Mouse (Mus musculus): ENCODE measurements around the gene Cilp. TPM values are rescaled to one million over a fixed set of nuclear protein-coding genes. Genes with fewer than 3 reads are reported as not detected.
"Not testable (repeated sequence)": the region's sequence is repeated elsewhere in the genome, so short reads cannot be mapped to it uniquely, and the experiment has no call there.

Gene Cilp
- polyA plus RNA-seq, 1 experiment from 2014 or later = 1.1 TPM

DNA sequence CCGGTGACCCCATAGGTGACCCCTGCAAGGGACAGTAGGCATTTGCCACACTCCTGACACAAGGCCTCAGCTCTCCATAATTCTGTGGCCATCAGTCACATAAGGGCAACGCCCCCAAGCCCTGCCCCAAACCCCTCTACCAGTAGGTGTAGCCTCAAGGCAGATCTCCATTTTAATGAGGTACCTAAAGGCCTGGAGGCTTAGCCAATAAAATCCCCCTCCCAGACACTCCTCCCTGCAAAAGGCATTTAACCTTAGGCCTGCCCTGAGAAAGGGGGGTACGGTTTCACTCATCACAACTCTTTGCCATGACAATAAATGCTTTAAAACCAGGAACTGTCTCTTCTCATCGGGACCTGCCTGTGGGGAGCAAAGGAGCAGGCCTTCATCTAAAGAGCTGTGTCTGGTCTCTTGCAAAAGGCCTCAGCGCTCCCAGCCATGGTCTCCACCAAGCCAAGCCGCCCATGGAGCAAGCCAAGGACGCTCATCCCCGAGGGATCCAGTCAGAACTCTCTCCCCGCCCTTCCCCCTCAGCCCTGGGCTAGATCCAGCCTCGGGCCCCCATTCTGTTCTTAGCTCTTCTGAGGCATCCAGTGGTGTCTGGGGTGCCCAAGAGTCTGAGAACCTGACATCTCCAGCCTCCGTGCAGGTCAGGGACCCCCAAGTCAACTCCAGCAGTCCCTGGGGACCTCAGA, 8.9 kb upstream of the Cilp start:
- WGBS = 61% methylated on average over 11 of the region's 11 CpGs
- Histone ChIP-seq H3K36me3 (no peaks in the 10 kb centered on the region), H3K27ac (no peak overlapping the region), H3K9ac (no peak overlapping the region), H3K4me1 (0 out of 2 replicates have a peak, but pooled peaks cover 2% of the 10 kb centered on the region), H3K4me3 (replicated peaks) (no peak overlapping the region), H3K27me3 (no peaks in the 10 kb centered on the region), H3K4me2 (no peak overlapping the region), H3K9me3 (replicated peaks) (no peaks in the 10 kb centered on the region)
- no peak for ATAC-seq (replicated peaks; ENCODE audit: low FRiP score)

- 63% methylated on average over 9 of the region's 9 CpGs for WGBS
- Histone ChIP-seq H3K9me3 (replicated peaks) (no peaks in the 10 kb centered on the region), H3K4me3 (replicated peaks) (no peak overlapping the region), H3K9ac (no peak overlapping the region), H3K4me1 (0 out of 2 replicates have a peak, but pooled peaks cover 2% of the 10 kb centered on the region), H3K27ac (no peak overlapping the region), H3K27me3 (no peaks in the 10 kb centered on the region), H3K36me3 (no peaks in the 10 kb centered on the region), H3K4me2 (no peak overlapping the region)
- no peak for ATAC-seq (replicated peaks; ENCODE audit: low FRiP score)
These were observed 7.6 kb upstream of the Cilp start for GRCm38 (mm10) chr9:65257218-65257910.

- no peaks in the 10 kb centered on the region for H3K9me3 ChIP-seq (replicated peaks)
- WGBS = 65% methylated on average over 7 of the region's 7 CpGs
- H3K27ac ChIP-seq = no peak overlapping the region
- H3K36me3 ChIP-seq = no peaks in the 10 kb centered on the region
- H3K9ac ChIP-seq = no peak overlapping the region
- no peak for ATAC-seq (replicated peaks; ENCODE audit: low FRiP score)
- no peaks in the 10 kb centered on the region for H3K27me3 ChIP-seq
- H3K4me2 ChIP-seq = no peak overlapping the region
- H3K4me1 ChIP-seq = peaks cover 2% of the 10 kb centered on the region; the same call in 1 of the 2 replicates
- H3K4me3 ChIP-seq (replicated peaks) = no peak overlapping the region
These were observed 5.6 kb upstream of the Cilp start for GRCm38 (mm10) chr9:65259366-65259765.

GRCm38 (mm10) chr9:65261591-65262230, 3.3 kb upstream of the Cilp start:
- no peak for ATAC-seq (replicated peaks; ENCODE audit: low FRiP score)
- Histone ChIP-seq H3K36me3 (no peaks in the 10 kb centered on the region), H3K9me3 (replicated peaks) (no peaks in the 10 kb centered on the region), H3K4me2 (no peak overlapping the region), H3K27me3 (0 out of 2 replicates have a peak, but pooled peaks cover 5% of the 10 kb centered on the region), H3K9ac (no peak overlapping the region), H3K4me3 (replicated peaks) (no peak overlapping the region), H3K27ac (no peak overlapping the region), H3K4me1 (peaks cover 13% of the 10 kb centered on the region)
- 79% methylated on average over 2 of the region's 2 CpGs for WGBS

GRCm38 (mm10) chr9:65262641-65263120, 2.3 kb upstream of the Cilp start:
- 92% methylated on average over 3 of the region's 3 CpGs for WGBS
- no peak for ATAC-seq (replicated peaks; ENCODE audit: low FRiP score)

GRCm38 (mm10) chr9:65267742-65268515, 2.9 kb downstream of the Cilp start:
- Histone ChIP-seq H3K9me3 (replicated peaks) (no peaks in the 10 kb centered on the region), H3K27ac (peak overlapping the region; percentile 73), H3K36me3 (no peaks in the 10 kb centered on the region), H3K4me3 (replicated peaks) (no peak overlapping the region), H3K4me1 (peaks cover 28% of the 10 kb centered on the region), H3K4me2 (no peak overlapping the region), H3K9ac (no peak overlapping the region), H3K27me3 (0 out of 2 replicates have a peak, but pooled peaks cover 5% of the 10 kb centered on the region)
- ATAC-seq (replicated peaks; ENCODE audit: low FRiP score) = peak; percentile 77; the same call in 1 of the 2 replicates
- 33% methylated on average over 7 of the region's 7 CpGs for WGBS

More at GRCm38 (mm10) chr9:65262641-65263120, 2.3 kb upstream of the Cilp start:
- H3K9me3 ChIP-seq (replicated peaks) = no peaks in the 10 kb centered on the region
- no peaks in the 10 kb centered on the region for H3K36me3 ChIP-seq
- H3K27ac ChIP-seq = no peak overlapping the region
- H3K27me3 ChIP-seq = 0 out of 2 replicates have a peak, but pooled peaks cover 5% of the 10 kb centered on the region
- no peak overlapping the region for H3K4me3 ChIP-seq (replicated peaks)
- H3K9ac ChIP-seq = no peak overlapping the region
- H3K4me2 ChIP-seq = no peak overlapping the region
- peaks cover 18% of the 10 kb centered on the region for H3K4me1 ChIP-seq

DNA sequence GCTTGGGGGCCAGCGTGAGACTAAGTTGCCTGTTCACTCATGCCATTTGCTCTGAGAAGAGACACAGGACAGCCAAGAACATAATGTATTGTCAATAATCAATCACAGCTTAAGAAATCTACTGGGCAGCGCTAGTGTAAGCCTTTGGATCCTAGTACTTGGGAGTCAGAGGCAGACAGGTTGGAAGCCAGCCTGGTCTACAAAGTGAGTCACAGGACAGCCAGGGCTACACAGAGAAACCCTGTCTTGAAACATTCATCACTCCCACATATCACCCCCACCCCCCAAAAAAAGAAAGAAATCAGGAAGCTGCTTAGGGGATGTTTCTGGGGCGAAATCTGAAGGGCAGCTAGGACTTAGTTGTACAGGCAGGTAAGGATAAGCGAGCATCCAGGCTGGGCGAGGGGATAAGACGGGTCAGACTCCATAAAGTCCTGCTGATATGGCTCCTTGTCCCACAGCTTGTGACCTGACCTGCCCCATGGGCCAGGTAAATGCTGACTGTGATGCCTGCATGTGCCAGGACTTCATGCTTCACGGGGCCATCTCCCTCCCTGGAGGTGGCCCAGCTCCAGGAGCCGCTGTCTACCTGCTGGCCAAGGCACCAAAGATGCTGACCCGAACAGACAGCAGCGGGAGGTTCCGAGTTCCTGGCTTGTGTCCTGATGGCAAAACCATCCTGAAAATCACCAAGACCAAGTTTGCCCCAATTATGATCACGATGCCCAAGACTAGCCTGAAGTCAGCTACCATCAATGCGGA, 8.2 kb downstream of the Cilp start:
- 87% methylated on average over 13 of the region's 13 CpGs for WGBS
- Histone ChIP-seq H3K9me3 (replicated peaks) (no peaks in the 10 kb centered on the region), H3K4me1 (peaks cover 5% of the 10 kb centered on the region), H3K27me3 (no peaks in the 10 kb centered on the region), H3K9ac (no peak overlapping the region), H3K27ac (no peak overlapping the region), H3K36me3 (no peaks in the 10 kb centered on the region), H3K4me3 (replicated peaks) (no peak overlapping the region), H3K4me2 (no peak overlapping the region)
- ATAC-seq (replicated peaks; ENCODE audit: low FRiP score) = no peak

- Histone ChIP-seq H3K27me3 (no peaks in the 10 kb centered on the region), H3K9ac (no peak overlapping the region)
These were observed 8.9 kb downstream of the Cilp start for GRCm38 (mm10) chr9:65273873-65274272.

GRCm38 (mm10) chr9:65274851-65275250, 9.9 kb downstream of the Cilp start:
- not testable (repeated sequence) for H3K27ac ChIP-seq; H3K9me3 ChIP-seq (replicated peaks); H3K9ac ChIP-seq; H3K4me1 ChIP-seq; H3K4me2 ChIP-seq; ATAC-seq (replicated peaks; ENCODE audit: low FRiP score); H3K27me3 ChIP-seq; H3K36me3 ChIP-seq; H3K4me3 ChIP-seq (replicated peaks)
- 81% methylated on average over 3 of the region's 3 CpGs for WGBS

More at GRCm38 (mm10) chr9:65273873-65274272, 8.9 kb downstream of the Cilp start:
- Histone ChIP-seq H3K27ac (no peak overlapping the region), H3K9me3 (replicated peaks) (no peaks in the 10 kb centered on the region), H3K4me3 (replicated peaks) (no peak overlapping the region), H3K4me1 (no peaks in the 10 kb centered on the region), H3K36me3 (no peaks in the 10 kb centered on the region), H3K4me2 (no peak overlapping the region)
- 70% methylated on average over 4 of the region's 4 CpGs for WGBS
- no peak for ATAC-seq (replicated peaks; ENCODE audit: low FRiP score)

DNA sequence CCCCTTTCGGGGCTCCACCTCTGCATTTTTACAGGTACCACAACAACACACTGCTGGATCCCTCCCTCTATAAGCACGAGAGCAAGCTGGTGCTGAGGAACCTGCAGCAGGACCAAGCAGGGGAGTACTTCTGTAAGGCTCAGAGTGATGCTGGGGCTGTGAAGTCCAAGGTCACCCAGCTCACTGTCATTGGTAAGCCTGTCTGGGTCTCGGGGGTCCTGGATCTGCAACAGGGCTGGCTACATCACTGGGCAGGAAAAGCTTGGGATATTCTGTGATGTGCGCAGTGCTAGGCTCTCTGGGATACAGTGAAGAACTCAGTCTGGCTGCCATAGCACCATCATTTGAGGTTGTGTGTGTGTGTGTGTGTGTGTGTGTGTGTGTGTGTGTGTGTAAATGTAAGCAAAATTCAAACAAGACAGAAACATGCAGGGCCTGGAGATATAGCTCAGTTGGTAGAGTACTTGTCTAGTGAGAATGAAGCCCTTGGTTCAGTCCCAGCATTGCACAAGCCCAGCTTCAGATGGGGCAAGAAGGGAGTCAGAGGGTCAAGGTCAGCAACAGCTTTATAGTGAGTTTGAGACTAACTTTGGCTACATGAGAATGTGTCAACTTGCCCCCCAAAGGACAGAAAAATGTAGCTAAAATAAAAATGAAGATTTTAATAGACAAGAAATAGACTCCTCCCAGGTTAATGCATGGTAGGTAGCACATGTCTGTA, 11.0 kb downstream of the Cilp start:
- H3K27ac ChIP-seq = no peak overlapping the region
- H3K36me3 ChIP-seq = no peaks in the 10 kb centered on the region
- H3K9me3 ChIP-seq (replicated peaks) = no peaks in the 10 kb centered on the region
- ATAC-seq (replicated peaks; ENCODE audit: low FRiP score) = no peak
- H3K4me1 ChIP-seq = no peaks in the 10 kb centered on the region
- H3K27me3 ChIP-seq = no peaks in the 10 kb centered on the region
- no peak overlapping the region for H3K4me2 ChIP-seq
- H3K4me3 ChIP-seq (replicated peaks) = no peak overlapping the region
- no peak overlapping the region for H3K9ac ChIP-seq
- WGBS = 84% methylated on average over 4 of the region's 4 CpGs

Measured in kidney, embryonic 15.5 days (tissue).